In genomic region chr11:11961917-11962628, GRCm38 (mm10) we compare ENCODE assay signal across 8 mouse cellular contexts.
DNase-seq lines count a peak whose midpoint lies in the region; ATAC-seq lines count a peak whose summit lies in the region.

No protein-coding gene starts in this region.

- DNase-seq in adrenal gland, postnatal 10 days: peak; percentile 48
- no peak for DNase-seq in adrenal gland, postnatal 4 days (ENCODE audit: low spot score in 2 of 2)
- no peak for DNase-seq in midbrain, embryonic 11.5 days (ENCODE audit: low spot score, missing footprints)
- DNase-seq in limb, embryonic 10.5 days (ENCODE audit: low spot score): no peak
- DNase-seq in cerebellum, adult 11-12 months: no peak
- DNase-seq in gastrocnemius, postnatal 14 days: no peak

- WGBS in midbrain, embryonic 16.5 days: 68% methylated on average over 5 of the region's 5 CpGs
- whole genome bisulfite sequencing in midbrain, embryonic 11.5 days: 81% methylated on average over 5 of the region's 5 CpGs
- 56% methylated on average over 5 of the region's 5 CpGs for WGBS in limb, embryonic 10.5 days
- 48% methylated on average over 5 of the region's 5 CpGs for WGBS in stomach, embryonic 16.5 days

- H3K9me3 ChIP-seq in midbrain, embryonic 16.5 days (replicated peaks; ENCODE audit: control insufficient read depth, low read length, poor library complexity, severe bottlenecking): no peaks in the 10 kb centered on the region
- no peaks in the 10 kb centered on the region for H3K9me3 ChIP-seq in midbrain, embryonic 11.5 days (ENCODE audit: control insufficient read depth, low read length)
- H3K9me3 ChIP-seq in limb, embryonic 10.5 days (replicated peaks): no peaks in the 10 kb centered on the region
- no peaks in the 10 kb centered on the region for H3K9me3 ChIP-seq in stomach, embryonic 16.5 days (replicated peaks; ENCODE audit: control insufficient read depth, low read length)

- ATAC-seq in midbrain, embryonic 16.5 days: 0 out of 2 replicates have a peak, but pooled peaks have one; percentile 33
- ATAC-seq in midbrain, embryonic 11.5 days (ENCODE audit: low FRiP score): no peak
- ATAC-seq in stomach, embryonic 16.5 days (ENCODE audit: insufficient read depth, low FRiP score): peak; percentile 86

- intact Hi-C loops in gastrocnemius, postnatal 14 days (cut with DNase I; ENCODE audit: low total_unique reads): no loop called here

- H3K27ac ChIP-seq in midbrain, embryonic 16.5 days (ENCODE audit: low read length): no peak overlapping the region
- no peak overlapping the region for H3K27ac ChIP-seq in midbrain, embryonic 11.5 days (ENCODE audit: low read depth, low read length)
- peak overlapping the region; percentile 78 for H3K27ac ChIP-seq in limb, embryonic 10.5 days
- peak overlapping the region; percentile 90 for H3K27ac ChIP-seq in stomach, embryonic 16.5 days (ENCODE audit: low read length)

- H3K4me3 ChIP-seq in midbrain, embryonic 16.5 days (ENCODE audit: low read depth, low read length): no peak overlapping the region
- H3K4me3 ChIP-seq in midbrain, embryonic 11.5 days (ENCODE audit: low read depth, low read length): no peak overlapping the region
- no peak overlapping the region for H3K4me3 ChIP-seq in limb, embryonic 10.5 days
- H3K4me3 ChIP-seq in stomach, embryonic 16.5 days (replicated peaks; ENCODE audit: low read length): no peak overlapping the region

- no peak overlapping the region for H3K9ac ChIP-seq in midbrain, embryonic 16.5 days (ENCODE audit: low read depth, low read length)
- no peak overlapping the region for H3K9ac ChIP-seq in midbrain, embryonic 11.5 days (ENCODE audit: low read length)
- no peak overlapping the region for H3K9ac ChIP-seq in stomach, embryonic 16.5 days (ENCODE audit: low read length)

- H3K4me1 ChIP-seq in midbrain, embryonic 16.5 days (ENCODE audit: control insufficient read depth, insufficient read depth, low read length): peaks cover 20% of the 10 kb centered on the region
- peaks cover 9% of the 10 kb centered on the region for H3K4me1 ChIP-seq in midbrain, embryonic 11.5 days (ENCODE audit: control insufficient read depth, insufficient read depth, low read length)
- peaks cover 39% of the 10 kb centered on the region for H3K4me1 ChIP-seq in limb, embryonic 10.5 days
- H3K4me1 ChIP-seq in stomach, embryonic 16.5 days (ENCODE audit: control insufficient read depth, insufficient read depth, low read length): peaks cover 32% of the 10 kb centered on the region

- no peak overlapping the region for H3K4me2 ChIP-seq in midbrain, embryonic 16.5 days (ENCODE audit: low read length)
- no peak overlapping the region for H3K4me2 ChIP-seq in midbrain, embryonic 11.5 days
- H3K4me2 ChIP-seq in stomach, embryonic 16.5 days (ENCODE audit: low read depth, low read length): no peak overlapping the region

- no peaks in the 10 kb centered on the region for H3K27me3 ChIP-seq in midbrain, embryonic 16.5 days (ENCODE audit: control insufficient read depth, insufficient read depth, low read depth, low read length)
- H3K27me3 ChIP-seq in midbrain, embryonic 11.5 days (ENCODE audit: control insufficient read depth, insufficient read depth, low read length): no peaks in the 10 kb centered on the region
- H3K27me3 ChIP-seq in limb, embryonic 10.5 days (ENCODE audit: low read depth, poor library complexity, severe bottlenecking): no peaks in the 10 kb centered on the region
- no peaks in the 10 kb centered on the region for H3K27me3 ChIP-seq in stomach, embryonic 16.5 days (ENCODE audit: control insufficient read depth, insufficient read depth, low read length)

- no peaks in the 10 kb centered on the region for H3K36me3 ChIP-seq in midbrain, embryonic 16.5 days (ENCODE audit: control insufficient read depth, insufficient read depth, low read length)
- no peaks in the 10 kb centered on the region for H3K36me3 ChIP-seq in midbrain, embryonic 11.5 days (ENCODE audit: control insufficient read depth, insufficient read depth, low read length)
- H3K36me3 ChIP-seq in limb, embryonic 10.5 days: peaks cover 85% of the 10 kb centered on the region
- 0 out of 2 replicates have a peak, but pooled peaks cover 3% of the 10 kb centered on the region for H3K36me3 ChIP-seq in stomach, embryonic 16.5 days (ENCODE audit: control insufficient read depth, insufficient read depth, low read length)

Comparison
In these comparisons a context has a peak if more than half of its experiments do, and no peak if none do; other contexts are left out.
1. H3K27ac ChIP-seq: peak in limb, embryonic 10.5 days (single experiment) and stomach, embryonic 16.5 days (single experiment); none in midbrain, embryonic 16.5 days (single experiment) and midbrain, embryonic 11.5 days (single experiment).